Mouse (Mus musculus): Measurements from ENCODE around the gene Gm43064.

DNA sequence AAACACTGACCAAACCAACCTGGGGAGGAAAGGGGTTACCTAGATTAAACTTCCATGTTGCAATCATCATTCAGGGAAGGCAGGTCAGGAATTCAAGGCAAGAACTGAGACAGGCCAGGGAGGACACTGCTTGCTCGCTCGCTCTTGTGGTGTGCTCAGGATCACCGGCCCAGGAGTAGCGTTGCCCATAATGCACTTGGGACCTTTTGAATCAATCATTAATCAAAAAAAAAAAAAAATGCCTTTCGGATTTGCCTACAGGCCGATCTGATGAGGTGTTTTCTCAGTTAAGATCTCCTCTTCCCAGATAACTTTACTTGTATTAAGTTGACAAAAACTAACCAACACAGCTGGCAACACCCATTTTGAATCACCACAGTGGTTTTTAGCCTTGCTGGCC lies 54.8 kb downstream of the Gm43064 start:
- TF ChIP-seq GATA1 (IDR thresholded peaks at IDR 0.05; ENCODE audit: low read length) (no peak), TAL1 (IDR thresholded peaks at IDR 0.05; ENCODE audit: low read length) (no peak)

Measured in erythroblast, embryonic 14.5 days (primary cell).